Mouse (Mus musculus): ENCODE results near the gene Hist1h2bn. TPM values are rescaled to one million over a fixed set of nuclear protein-coding genes. Genes with fewer than 3 reads are reported as not detected.
"Not testable (repeated sequence)": the region's sequence is repeated elsewhere in the genome, so short reads cannot be mapped to it uniquely, and the experiment has no call there.

The Hist1h2bn gene
- polyA plus RNA-seq, 1 experiment = 213 TPM

DNA sequence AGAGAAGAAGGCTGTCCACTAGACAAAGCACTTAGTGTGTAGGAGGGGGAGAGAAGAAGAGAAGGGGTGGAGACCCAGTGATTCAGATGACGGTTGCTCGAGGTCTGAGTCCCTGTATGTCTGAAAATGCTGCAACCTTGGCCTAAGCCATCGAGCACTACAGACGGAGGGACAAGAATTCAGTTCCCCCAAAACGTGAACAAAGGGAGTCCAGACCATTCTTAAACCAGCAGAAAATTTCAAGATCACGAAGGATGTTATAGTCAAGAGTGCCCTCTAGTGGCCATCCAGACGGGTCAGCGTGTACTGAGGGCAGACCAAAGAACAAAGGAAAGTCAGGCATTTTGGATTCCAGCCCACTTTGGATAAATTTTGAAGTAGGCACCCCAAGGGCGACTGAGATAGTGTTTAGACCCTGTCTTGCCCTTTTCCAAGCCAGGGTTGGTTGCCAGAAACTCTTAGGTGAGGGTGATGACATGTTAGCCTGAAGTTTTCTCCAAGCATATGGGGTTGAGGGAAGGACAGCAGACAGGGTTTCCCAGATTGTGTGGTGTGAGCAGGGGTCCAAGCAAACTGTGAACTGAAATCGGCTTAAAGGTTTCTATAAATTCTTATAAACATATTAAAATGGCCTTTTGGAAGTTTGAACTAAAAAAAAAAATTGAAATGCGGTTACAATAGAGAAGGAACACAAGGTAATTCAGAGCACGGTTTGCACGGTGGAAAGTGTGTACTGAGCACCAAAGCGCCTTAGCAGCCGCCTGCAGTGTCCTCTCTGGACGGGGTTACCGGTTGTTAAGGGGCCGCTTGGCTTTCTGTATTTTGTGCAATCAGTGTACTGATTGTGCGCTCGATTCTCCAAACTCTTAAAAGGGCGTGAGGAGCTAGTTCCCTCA is 19.7 kb upstream of the Hist1h2bn start:
- Histone ChIP-seq H3K4me3 (ENCODE audit: control insufficient read depth, insufficient read depth, low read length) (peak overlapping the region; percentile 45), H3K4me1 (replicated peaks; ENCODE audit: control insufficient read depth, insufficient read depth, low read length) (peaks cover 6% of the 10 kb centered on the region; the same call in 1 of the 2 replicates), H3K27me3 (ENCODE audit: control insufficient read depth, insufficient read depth, low read length) (no peaks in the 10 kb centered on the region), H3K27ac (ENCODE audit: control insufficient read depth, insufficient read depth, low read length) (peak overlapping the region; percentile 94), H3K36me3 (ENCODE audit: control insufficient read depth, insufficient read depth, low read length) (no peaks in the 10 kb centered on the region)
- DNase-seq = peak; percentile 79
- TF ChIP-seq POLR2A (IDR thresholded peaks at IDR 0.05; ENCODE audit: control insufficient read depth, extremely low read depth, insufficient read depth, low read length, poor library complexity) (no peak), CTCF (IDR thresholded peaks at IDR 0.05; ENCODE audit: borderline replicate concordance, control insufficient read depth, extremely low read depth, insufficient read depth, low read length, poor library complexity) (no peak)
- WGBS = 1% methylated on average over 21 of the region's 21 CpGs

DNA sequence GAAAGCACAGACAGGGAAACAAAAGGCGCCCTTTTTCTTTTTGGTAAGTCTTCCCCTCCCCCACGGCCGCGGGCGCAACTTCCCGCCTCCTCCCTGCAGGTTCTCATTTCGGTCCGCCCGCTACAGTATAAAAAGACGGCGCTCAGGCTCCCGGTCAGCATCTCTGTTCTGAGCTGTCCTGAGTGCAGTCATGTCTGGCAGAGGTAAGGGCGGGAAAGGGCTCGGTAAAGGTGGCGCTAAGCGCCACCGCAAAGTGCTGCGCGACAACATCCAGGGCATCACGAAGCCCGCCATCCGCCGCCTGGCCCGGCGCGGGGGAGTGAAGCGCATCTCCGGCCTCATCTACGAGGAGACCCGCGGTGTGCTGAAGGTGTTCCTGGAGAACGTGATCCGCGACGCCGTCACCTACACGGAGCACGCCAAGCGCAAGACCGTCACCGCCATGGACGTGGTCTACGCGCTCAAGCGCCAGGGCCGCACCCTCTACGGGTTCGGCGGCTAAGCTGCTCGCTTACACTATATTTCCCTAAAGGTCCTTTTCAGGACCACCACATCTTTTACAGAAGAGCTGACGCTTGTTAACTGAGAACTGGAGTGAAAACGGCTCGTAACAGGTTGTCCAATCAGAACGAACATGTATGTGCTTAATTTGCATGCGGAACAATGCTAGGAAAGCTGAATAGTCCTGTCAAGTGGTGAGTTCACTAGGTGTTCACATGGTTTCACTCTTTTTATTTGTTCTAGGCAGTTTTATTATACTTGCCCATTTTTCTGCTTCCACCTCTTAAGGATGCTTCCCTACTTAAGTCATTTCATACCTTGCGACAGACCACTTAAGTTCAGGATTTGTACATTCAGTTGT is 18.8 kb upstream of the Hist1h2bn start, which contains the start of gene Hist1h4j:
Gene Hist1h4j (plus strand): TSS at position 159 of the 862 bp plus-strand sequence.
- peak within 1 kb of the TSS; percentile 94 for H3K27ac ChIP-seq (ENCODE audit: control insufficient read depth, insufficient read depth, low read length)
- H3K36me3 ChIP-seq (ENCODE audit: control insufficient read depth, insufficient read depth, low read length); H3K27me3 ChIP-seq (ENCODE audit: control insufficient read depth, insufficient read depth, low read length); H3K4me1 ChIP-seq (replicated peaks; ENCODE audit: control insufficient read depth, insufficient read depth, low read length): not testable (repeated sequence)
- under 1% methylated on average over 51 of the region's 56 CpGs for WGBS
- peak within 1 kb of the TSS; percentile 45 for H3K4me3 ChIP-seq (ENCODE audit: control insufficient read depth, insufficient read depth, low read length)
- TF ChIP-seq CTCF (IDR thresholded peaks at IDR 0.05; ENCODE audit: borderline replicate concordance, control insufficient read depth, extremely low read depth, insufficient read depth, low read length, poor library complexity) = 0 out of 2 replicates have a peak, but pooled peaks have one; percentile 2
- peak; percentile 75; the same call in 1 of the 2 replicates for TF ChIP-seq POLR2A (IDR thresholded peaks at IDR 0.05; ENCODE audit: control insufficient read depth, extremely low read depth, insufficient read depth, low read length, poor library complexity)
- DNase-seq = peak; percentile 80

DNA sequence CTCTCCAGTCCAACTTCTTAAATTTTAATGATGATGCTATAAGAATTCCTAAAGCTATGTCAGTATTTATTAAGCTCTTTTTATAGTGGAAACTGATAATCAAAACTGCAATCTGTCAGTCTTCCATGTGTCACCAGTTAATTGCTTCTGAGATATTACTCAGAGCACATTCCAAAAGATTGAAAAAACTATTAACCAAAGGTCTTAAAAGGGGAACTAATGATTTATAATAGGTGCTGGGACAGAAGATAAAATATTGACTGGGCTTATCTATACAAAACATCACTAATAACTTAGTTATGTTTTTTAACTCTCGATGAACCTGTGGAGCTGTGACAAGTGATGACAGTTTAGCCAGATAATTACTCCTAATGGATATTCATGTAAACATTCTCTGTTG is 8.9 kb upstream of the Hist1h2bn start:
- no peak overlapping the region for H3K27ac ChIP-seq (ENCODE audit: control insufficient read depth, insufficient read depth, low read length)
- no peaks in the 10 kb centered on the region for H3K27me3 ChIP-seq (ENCODE audit: control insufficient read depth, insufficient read depth, low read length)
- no peaks in the 10 kb centered on the region for H3K36me3 ChIP-seq (ENCODE audit: control insufficient read depth, insufficient read depth, low read length)
- H3K4me3 ChIP-seq (ENCODE audit: control insufficient read depth, insufficient read depth, low read length) = no peak overlapping the region
- peaks cover 5% of the 10 kb centered on the region; the same call in 1 of the 2 replicates for H3K4me1 ChIP-seq (replicated peaks; ENCODE audit: control insufficient read depth, insufficient read depth, low read length)
- DNase-seq = no peak
- WGBS = 95% methylated on average over 1 of the region's 1 CpGs
- no peak for TF ChIP-seq CTCF (IDR thresholded peaks at IDR 0.05; ENCODE audit: borderline replicate concordance, control insufficient read depth, extremely low read depth, insufficient read depth, low read length, poor library complexity)
- TF ChIP-seq POLR2A (IDR thresholded peaks at IDR 0.05; ENCODE audit: control insufficient read depth, extremely low read depth, insufficient read depth, low read length, poor library complexity) = no peak

GRCm38 (mm10) chr13:21749387-21750158 is 4.3 kb upstream of the Hist1h2bn start:
- Histone ChIP-seq H3K27ac (ENCODE audit: control insufficient read depth, insufficient read depth, low read length) (peak overlapping the region; percentile 42), H3K36me3 (ENCODE audit: control insufficient read depth, insufficient read depth, low read length) (no peaks in the 10 kb centered on the region), H3K4me3 (ENCODE audit: control insufficient read depth, insufficient read depth, low read length) (peak overlapping the region; percentile 61), H3K27me3 (ENCODE audit: control insufficient read depth, insufficient read depth, low read length) (no peaks in the 10 kb centered on the region), H3K4me1 (replicated peaks; ENCODE audit: control insufficient read depth, insufficient read depth, low read length) (peaks cover 7% of the 10 kb centered on the region)
- 3% methylated on average over 5 of the region's 5 CpGs for WGBS
- TF ChIP-seq POLR2A (IDR thresholded peaks at IDR 0.05; ENCODE audit: control insufficient read depth, extremely low read depth, insufficient read depth, low read length, poor library complexity) (no peak), CTCF (IDR thresholded peaks at IDR 0.05; ENCODE audit: borderline replicate concordance, control insufficient read depth, extremely low read depth, insufficient read depth, low read length, poor library complexity) (no peak)
- DNase-seq = no peak

DNA sequence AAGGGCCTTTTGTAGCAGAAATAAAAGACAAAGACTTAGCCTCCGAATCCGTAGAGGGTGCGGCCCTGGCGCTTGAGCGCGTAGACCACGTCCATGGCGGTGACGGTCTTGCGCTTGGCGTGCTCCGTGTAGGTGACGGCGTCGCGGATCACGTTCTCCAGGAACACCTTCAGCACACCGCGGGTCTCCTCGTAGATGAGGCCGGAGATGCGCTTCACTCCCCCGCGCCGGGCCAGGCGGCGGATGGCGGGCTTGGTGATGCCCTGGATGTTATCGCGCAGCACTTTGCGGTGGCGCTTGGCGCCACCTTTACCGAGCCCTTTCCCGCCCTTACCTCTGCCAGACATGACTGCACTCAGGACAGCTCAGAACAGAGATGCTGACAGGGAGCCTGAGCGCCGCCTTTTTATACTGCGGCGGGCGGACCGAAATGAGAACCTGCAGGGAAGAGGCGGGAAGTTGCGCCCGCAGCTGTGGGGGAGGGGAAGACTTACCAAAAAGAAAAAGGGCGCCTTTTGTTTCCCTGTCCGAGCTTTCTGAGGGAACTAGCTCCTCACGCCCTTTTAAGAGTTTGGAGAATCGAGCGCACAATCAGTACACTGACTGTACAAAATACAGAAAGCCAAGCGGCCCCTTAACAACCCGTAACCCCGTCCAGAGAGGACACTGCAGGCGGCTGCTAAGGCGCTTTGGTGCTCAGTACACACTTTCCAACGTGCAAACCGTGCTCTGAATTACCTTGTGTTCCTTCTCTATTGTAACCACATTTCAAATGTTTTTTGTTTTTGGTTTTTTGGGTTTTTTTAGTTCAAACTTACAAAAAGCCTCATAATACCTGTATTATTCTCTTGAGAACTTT is 3.5 kb upstream of the Hist1h2bn start, which contains the start of gene Hist1h4k:
Gene Hist1h4k (minus strand): TSS at position 347 of the 859 bp plus-strand sequence.
- DNase-seq = peak; percentile 96
- peak within 1 kb of the TSS; percentile 96 for H3K27ac ChIP-seq (ENCODE audit: control insufficient read depth, insufficient read depth, low read length)
- under 1% methylated on average over 46 of the region's 56 CpGs for WGBS

More for the DNA sequence above, 3.5 kb upstream of the Hist1h2bn start, which contains the start of gene Hist1h4k:
- H3K4me3 ChIP-seq (ENCODE audit: control insufficient read depth, insufficient read depth, low read length) = peak within 1 kb of the TSS; percentile 61
- not testable (repeated sequence) for H3K36me3 ChIP-seq (ENCODE audit: control insufficient read depth, insufficient read depth, low read length); H3K27me3 ChIP-seq (ENCODE audit: control insufficient read depth, insufficient read depth, low read length); H3K4me1 ChIP-seq (replicated peaks; ENCODE audit: control insufficient read depth, insufficient read depth, low read length)
- peak; percentile 84 for TF ChIP-seq POLR2A (IDR thresholded peaks at IDR 0.05; ENCODE audit: control insufficient read depth, extremely low read depth, insufficient read depth, low read length, poor library complexity)

Data from thymus, adult 2 months (tissue).